Mouse (Mus musculus) B cell, adult (primary cell): ENCODE data around the gene 1700093K21Rik. TPM values are rescaled to one million over a fixed set of nuclear protein-coding genes. Genes with fewer than 3 reads are reported as not detected.

Experiments
- total RNA-seq: library from RNA; stranded (reverse); gene quantifications from 4 replicates; pipeline ENCODE4 v1.2.4, GENCODE M21; 2023; ENCODE audit not compliant: inconsistent age

The 1700093K21Rik gene
- total RNA-seq, result not detected in 4 replicates

DNA sequence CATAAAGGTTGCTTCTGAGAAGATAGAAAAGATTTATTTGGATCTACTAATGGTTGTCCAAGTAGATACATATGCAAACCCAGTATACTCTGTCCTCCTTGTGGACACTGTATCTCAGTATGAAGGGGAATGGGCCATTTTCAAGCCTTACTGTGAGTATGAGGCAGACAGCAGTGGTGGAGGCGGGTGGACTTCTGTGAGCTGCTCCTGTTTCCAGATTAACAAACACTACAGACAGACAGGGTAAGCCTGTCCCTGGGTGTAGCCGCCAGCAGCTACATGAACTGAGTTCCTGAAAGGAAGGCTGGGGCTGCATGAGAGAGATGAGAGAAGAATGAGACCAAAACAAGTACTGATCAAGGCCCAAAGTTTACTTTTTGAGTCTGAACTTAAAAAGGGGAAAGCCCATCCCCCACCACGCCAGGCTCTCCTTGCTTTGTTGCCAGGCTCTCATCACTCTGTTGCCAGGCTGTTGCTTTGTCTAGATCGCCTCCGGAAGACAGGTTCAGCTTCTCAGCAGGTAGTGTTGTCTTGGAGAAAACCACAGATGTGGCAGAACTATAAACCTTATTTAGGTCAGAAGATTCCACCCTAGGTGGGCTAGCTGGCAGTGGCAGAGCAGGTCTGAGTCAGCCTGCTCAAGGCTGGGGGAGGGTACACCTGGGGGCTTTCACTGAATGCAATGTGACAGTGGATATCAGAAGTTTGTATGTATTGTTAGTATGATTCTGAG is at the start of gene 1700093K21Rik:
TSS of gene 1700093K21Rik (minus strand) at position 683 of the 733 bp plus-strand sequence.

DNA sequence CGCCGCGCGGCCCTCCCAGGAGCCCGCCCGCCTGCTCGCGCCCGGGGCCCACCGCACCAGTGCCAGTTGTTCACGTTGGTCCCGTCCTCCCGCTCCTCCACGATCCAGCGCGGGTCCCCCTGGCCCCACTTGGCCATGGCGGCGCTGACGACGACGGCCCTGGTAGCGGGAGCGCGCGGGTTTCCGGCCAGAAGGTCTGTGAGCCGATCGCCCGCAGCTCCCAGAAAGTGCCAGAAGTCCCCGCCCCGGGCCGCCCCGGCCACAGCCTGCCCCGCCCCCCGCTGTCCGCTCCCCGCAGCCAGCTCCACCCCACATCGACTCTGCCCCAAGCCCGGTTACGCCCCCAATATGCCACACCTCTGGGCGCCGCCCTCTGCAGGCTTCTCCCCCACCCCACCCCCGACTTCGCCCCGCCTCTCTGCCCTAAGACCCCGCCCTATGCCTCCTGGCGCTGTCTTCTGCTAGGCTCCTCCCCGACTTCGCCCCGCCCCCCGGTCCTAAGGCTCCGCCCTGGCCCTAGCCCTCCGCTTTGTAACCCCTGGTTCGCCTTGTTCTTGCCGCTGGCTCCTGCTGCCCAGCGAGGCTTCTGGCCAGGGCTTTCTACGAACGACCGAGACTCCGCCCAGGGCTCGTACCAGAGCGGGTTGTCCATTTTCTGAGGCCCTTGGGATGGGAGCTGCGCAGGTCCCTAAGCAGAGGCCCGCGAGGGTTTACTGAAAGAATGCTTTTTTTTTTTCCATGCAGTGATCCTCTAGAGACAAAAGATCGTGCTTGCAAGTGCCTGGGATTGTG is 23.0 kb downstream of the 1700093K21Rik start, which contains the start of gene Ahsa2:
TSS of gene Ahsa2 (minus strand) at position 313 of the 792 bp plus-strand sequence.

Other genes starting within 250 kb of the 1700093K21Rik start
- gene Usp34, start 214.3 kb downstream of the 1700093K21Rik start, total RNA-seq, result 84.6 to 93.5 TPM (median 87.7 TPM) in 4 replicates
- 42.7 to 58.1 TPM (median 48.3 TPM) in 4 replicates for gene Ahsa2, start 23.1 kb downstream of the 1700093K21Rik start, total RNA-seq
- 5.0 to 6.7 TPM (median 6.6 TPM) in 4 replicates for gene 0610010F05Rik, start 112.5 kb upstream of the 1700093K21Rik start, total RNA-seq
- 25.6 to 34.9 TPM (median 29.2 TPM) in 4 replicates for gene Pus10, start 144.5 kb upstream of the 1700093K21Rik start, total RNA-seq
- gene Pex13, start 144.8 kb upstream of the 1700093K21Rik start, total RNA-seq, result 17.8 to 20.6 TPM (median 19.4 TPM) in 4 replicates
- gene Rel, start 249.8 kb upstream of the 1700093K21Rik start, total RNA-seq, result 227 to 272 TPM (median 268 TPM) in 4 replicates